9 mouse cellular contexts compared by ENCODE assay signal in the genomic region with DNA sequence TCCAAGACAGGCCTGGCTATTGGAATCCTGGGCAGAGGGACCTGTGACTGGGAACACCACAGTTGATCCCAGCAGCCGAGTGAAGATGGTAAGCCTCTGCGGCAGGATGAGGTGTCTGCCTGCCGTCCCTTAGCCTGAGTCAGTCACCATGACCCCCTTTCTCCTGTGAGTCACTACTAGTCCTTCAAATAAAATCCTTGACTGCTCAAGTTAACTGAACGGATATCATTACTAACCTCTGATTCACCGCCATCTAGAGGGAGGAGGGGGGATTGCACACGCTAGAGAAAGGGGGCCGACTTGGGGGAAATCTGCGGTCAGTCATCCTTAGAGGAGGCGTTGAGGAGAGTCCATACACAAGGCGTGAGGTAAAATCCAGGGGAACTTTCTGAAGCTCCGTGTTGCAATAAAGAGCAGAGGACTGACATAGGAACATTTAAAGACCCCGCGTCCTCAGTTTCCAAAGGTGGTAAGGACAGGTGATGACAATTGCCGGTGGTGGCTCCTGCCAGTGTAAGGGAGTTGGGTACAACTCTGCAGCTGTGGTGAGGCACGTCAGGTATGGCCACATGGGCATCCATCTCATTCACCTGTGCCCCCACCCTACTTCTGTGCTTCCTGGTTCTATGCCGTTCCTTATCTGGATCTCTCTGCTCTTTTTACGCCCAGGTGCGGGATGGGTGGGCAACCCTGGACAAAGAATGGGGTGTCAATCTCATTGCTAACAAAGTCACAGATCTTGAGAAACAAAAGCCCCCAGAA. TPM values are rescaled to one million over a fixed set of nuclear protein-coding genes. Genes with fewer than 3 reads are reported as not detected.
DNase-seq lines count a peak whose midpoint lies in the region; ATAC-seq and TF ChIP-seq lines count a peak whose summit lies in the region.
"Had no signal": no experiment of that assay in that cellular context is flagged by ENCODE, and none has a peak within 500 bp of the region (broad histone marks: within the 10 kb centered on the region; RNA-seq: fewer than 3 reads in every experiment).

No protein-coding gene starts in this region.

- no peaks in the 10 kb centered on the region for H3K9me3 ChIP-seq in hindbrain, embryonic 12.5 days (replicated peaks)
- H3K9me3 ChIP-seq: liver, embryonic 13.5 days had no signal

- peak overlapping the region; percentile 39 for H3K4me2 ChIP-seq in hindbrain, embryonic 12.5 days (replicated peaks)
- H3K4me2 ChIP-seq: liver, embryonic 13.5 days had no signal

- no peak overlapping the region for H3K9ac ChIP-seq in heart, adult 2 months (ENCODE audit: low read depth, low read length)
- H3K9ac ChIP-seq in hindbrain, embryonic 12.5 days: peak overlapping the region; percentile 25; the same call in 1 of the 2 replicates
- H3K9ac ChIP-seq: liver, embryonic 13.5 days had no signal

- no peak for TF ChIP-seq POLR2A in heart, adult 2 months (IDR thresholded peaks at IDR 0.05; ENCODE audit: insufficient read depth, low read depth, low read length)
- TF ChIP-seq POLR2A in brain, embryonic 14.5 days (IDR thresholded peaks at IDR 0.05; ENCODE audit: borderline replicate concordance, extremely low read depth, insufficient read depth, insufficient read length, poor library complexity, severe bottlenecking): no peak

- H3K27ac ChIP-seq in heart, adult 2 months: no peak overlapping the region
- no peak overlapping the region for H3K27ac ChIP-seq in hindbrain, embryonic 12.5 days
- H3K27ac ChIP-seq: liver, embryonic 13.5 days had no signal

- peak; percentile 78 for TF ChIP-seq CTCF in heart, adult 2 months (IDR thresholded peaks at IDR 0.05)
- peak; percentile 77; the same call in 1 of the 2 replicates for TF ChIP-seq CTCF in brain, embryonic 14.5 days (IDR thresholded peaks at IDR 0.05; ENCODE audit: borderline replicate concordance, extremely low read depth, insufficient read depth, insufficient read length)

- intact Hi-C loops in heart, adult 2 months (cut with DNase I): loop anchor here (5.0 to 10.0 kb wide), 2 partner anchors 119 to 709 kb away; no protein-coding TSS in a partner anchor

- DNase-seq in heart, adult 2 months: peak; percentile 35 to 49
- DNase-seq in heart, adult 11 months: no peak
- peak; percentile 84 for DNase-seq in brain, embryonic 14.5 days (ENCODE audit: low read depth)
- peak; percentile 38 for DNase-seq in fibroblast of lung, adult 2 months (ENCODE audit: low read depth)
- DNase-seq in layer of hippocampus, postnatal 14 days (ENCODE audit: low spot score in 2 of 2): peak; percentile 59 to 64
- peak; percentile 32 to 67 for DNase-seq in lung, postnatal 4 days
- peak; percentile 74 to 75 for DNase-seq in right cerebral cortex, adult 2 months (ENCODE audit: low spot score in 2 of 2)

- peaks cover 2% of the 10 kb centered on the region; the same call in 1 of the 2 replicates for H3K27me3 ChIP-seq in heart, adult 2 months (ENCODE audit: control insufficient read depth, insufficient read depth, low read length)
- peaks cover 31% of the 10 kb centered on the region for H3K27me3 ChIP-seq in hindbrain, embryonic 12.5 days

- no peak for TF ChIP-seq EP300 in heart, adult 2 months (IDR thresholded peaks at IDR 0.05; ENCODE audit: insufficient read depth, low read depth, low read length)

- H3K4me3 ChIP-seq in heart, adult 2 months: no peak overlapping the region
- H3K4me3 ChIP-seq in hindbrain, embryonic 12.5 days: no peak overlapping the region
- H3K4me3 ChIP-seq: liver, embryonic 13.5 days had no signal

- H3K36me3 ChIP-seq in heart, adult 2 months (ENCODE audit: control insufficient read depth, insufficient read depth, low read length): no peaks in the 10 kb centered on the region
- H3K36me3 ChIP-seq in hindbrain, embryonic 12.5 days: no peaks in the 10 kb centered on the region
- H3K36me3 ChIP-seq: liver, embryonic 13.5 days had no signal

- H3K79me2 ChIP-seq in heart, adult 2 months (replicated peaks; ENCODE audit: control insufficient read depth, insufficient read depth, low read length): no peaks in the 10 kb centered on the region

- 22% methylated on average over 18 of the region's 18 CpGs for WGBS in heart, adult 2 months
- 36% methylated on average over 18 of the region's 18 CpGs for WGBS in hindbrain, embryonic 12.5 days

- peak; percentile 68 for ATAC-seq in hindbrain, embryonic 12.5 days (ENCODE audit: low FRiP score)

- H3K4me1 ChIP-seq in heart, adult 2 months (ENCODE audit: control insufficient read depth, insufficient read depth, low read length): peaks cover 1% of the 10 kb centered on the region; the same call in 1 of the 2 replicates
- H3K4me1 ChIP-seq in hindbrain, embryonic 12.5 days: peaks cover 6% of the 10 kb centered on the region; the same call in 1 of the 2 replicates

RNA-seq across cellular contexts. Expression of a gene that starts 36.6 kb away (rescaled TPM):
- under 1 TPM; 0.08 to 0.30 TPM for total RNA-seq in heart, adult 2 months (2021)
- polyA plus RNA-seq in heart, adult 2 months (2012; rRNA removed): 1.7 and 1.9 TPM in 2 replicates
- not detected in 2 replicates for polyA plus RNA-seq in brain, embryonic 14.5 days (2012; rRNA removed)
- polyA plus RNA-seq in hindbrain, embryonic 12.5 days (2016; fragmentation: Nextera tagmentation; extraction: Ambion mirVana): not detected in 2 replicates
- total RNA-seq in layer of hippocampus, postnatal 14 days (2021): not detected
- polyA plus RNA-seq: liver, embryonic 13.5 days had no signal
